Mouse (Mus musculus): ENCODE data around the gene Zfp558.
"Not testable (repeated sequence)": the region's sequence is repeated elsewhere in the genome, so short reads cannot be mapped to it uniquely, and the experiment has no call there.

Gene Zfp558

DNA sequence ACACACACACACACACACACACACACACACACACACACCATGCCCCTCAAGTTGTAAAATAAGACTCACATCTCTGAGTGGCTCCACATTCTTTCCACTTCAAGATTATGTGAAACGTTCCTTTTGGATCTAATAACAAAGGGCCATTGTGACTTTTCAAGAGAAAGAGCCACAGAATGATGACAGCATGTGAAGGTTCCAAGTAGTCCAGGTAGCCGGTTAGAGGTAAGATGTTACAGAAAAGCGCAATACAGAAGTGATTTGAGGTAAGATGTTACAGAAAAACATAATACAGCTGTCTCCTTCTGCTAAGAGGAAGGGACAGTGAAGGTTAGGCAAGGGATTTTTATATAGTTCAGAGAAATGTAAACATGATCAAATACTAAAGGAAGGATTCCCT, at the start of gene Zfp558, which contains the start of gene Mbd3l1:
Gene Zfp558, minus strand, starts transcription at position 101 of the 400 bp plus-strand sequence.
Gene Mbd3l1, plus strand, starts transcription at position 192 of the 400 bp plus-strand sequence.
- DNase-seq (ENCODE audit: low spot score in 2 of 2) = no peak

DNA sequence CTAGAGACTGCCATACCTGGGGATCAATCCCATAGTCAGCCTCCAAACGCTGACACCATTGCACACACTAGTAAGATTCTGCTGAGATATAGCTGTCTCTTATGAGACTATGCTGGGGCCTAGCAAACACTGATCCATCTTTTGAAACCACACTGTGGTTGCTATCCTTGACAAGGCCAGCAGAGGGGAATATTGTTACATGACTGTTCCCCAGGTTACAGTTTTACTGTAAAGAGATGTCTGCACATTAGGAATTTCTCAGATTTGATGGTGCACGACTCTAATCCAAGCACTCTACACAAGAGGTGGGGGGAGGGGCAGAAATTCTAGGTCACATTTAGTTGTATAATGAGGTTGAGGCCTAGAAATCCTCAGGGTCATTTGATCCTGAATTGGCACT, 30.0 kb upstream of the Zfp558 start:
- peak in 1 of 2 experiments; percentile 6 for DNase-seq (ENCODE audit: low spot score in 2 of 2)

DNA sequence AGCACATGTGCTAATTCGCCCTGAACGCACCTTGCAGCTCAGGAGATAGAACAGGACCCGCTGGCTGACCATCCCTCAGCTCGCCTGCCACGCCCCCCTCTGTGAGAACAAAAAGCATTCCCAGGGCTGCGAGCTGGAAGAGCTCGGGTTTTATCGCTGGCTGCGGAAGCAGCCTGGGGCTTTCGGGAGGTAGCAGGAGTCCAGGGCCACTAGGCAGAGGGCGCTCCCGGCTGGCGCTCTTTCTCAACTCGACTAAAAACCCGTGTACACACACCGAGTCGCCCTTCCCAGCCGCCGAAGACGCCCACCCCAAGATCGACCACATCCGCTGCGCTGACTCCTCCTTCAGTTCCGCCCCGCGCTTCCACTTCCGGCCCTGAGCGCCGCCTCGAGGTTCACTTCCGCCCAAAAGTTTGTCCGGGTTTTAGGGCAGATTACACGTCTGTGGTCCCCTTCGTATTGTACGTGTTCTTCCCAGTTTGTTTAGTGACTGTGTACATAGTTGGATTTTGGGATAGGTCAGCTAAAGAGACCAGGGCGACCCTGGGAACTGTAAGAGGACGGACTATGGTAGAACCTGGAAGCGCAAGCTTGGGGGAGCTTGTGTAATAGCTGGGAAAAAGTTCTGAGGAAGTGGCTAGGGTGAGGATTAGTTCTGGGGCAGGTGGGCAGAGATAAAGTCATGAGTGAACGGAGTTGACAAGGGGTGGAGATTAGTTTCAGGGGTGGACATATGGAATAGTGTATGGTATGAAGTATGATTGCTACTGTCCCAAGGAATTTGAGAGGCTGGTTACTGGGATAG, 4.5 kb downstream of the Zfp558 start:
- DNase-seq (ENCODE audit: low spot score in 2 of 2) = peak; percentile 32 to 68

DNA sequence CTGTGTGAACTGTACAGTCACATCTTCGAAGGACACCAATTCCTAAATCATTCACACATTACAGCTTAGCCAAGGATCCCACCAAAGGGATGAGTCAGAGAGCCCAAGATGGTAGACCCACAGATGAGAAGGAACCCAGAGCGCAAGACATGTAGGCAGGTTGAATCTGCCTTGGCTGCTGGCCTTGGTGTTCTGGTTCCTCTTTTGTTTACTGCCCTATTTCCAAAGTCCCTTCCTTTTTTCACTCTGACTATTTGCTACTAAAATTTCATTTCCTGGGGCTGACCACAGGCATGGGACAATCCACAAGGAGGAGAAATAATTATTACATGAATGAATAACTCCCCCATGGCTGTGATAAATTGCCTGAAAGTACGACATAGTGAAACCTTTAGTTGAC, 10.1 kb downstream of the Zfp558 start:
- DNase-seq (ENCODE audit: low spot score in 2 of 2) = no peak

DNA sequence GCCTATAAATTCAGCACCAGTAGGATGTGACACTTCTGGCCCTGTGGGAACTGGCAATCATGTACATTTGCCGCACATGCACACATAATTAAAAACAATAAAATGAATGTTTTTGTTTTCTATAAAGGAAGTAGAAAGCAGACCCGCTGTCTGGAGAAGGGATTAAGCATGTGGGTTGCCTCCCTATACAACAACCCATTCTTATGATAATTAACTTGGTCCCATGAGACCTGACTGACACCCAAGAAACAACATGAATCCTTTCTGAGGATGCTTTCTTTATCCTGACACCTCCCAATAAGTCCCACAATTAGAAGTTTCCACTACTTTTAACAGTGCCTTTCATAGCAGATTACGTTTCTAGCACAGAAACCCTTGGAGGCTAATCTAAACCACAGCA, 10.7 kb downstream of the Zfp558 start:
- DNase-seq (ENCODE audit: low spot score in 2 of 2) = no peak

DNA sequence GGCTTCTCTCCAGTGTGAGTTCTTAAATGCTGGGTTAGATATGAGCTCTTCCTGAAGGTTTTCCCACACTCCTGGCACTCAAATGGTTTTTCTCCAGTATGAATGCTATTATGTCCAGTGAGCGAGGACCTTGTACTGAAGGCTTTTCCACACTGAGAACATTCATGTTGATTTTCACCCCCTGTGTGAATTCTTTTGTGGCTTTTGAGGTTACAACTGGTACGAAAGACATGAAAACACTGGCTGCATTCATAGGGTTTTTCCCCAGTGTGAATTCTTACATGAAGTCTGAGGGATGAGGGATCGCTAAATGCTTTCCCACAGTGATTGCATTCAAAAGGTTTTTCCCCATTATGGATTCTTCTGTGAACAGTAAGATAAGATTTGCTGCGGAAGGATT, 21.5 kb downstream of the Zfp558 start:
- DNase-seq (ENCODE audit: low spot score in 2 of 2) = no peak

DNA sequence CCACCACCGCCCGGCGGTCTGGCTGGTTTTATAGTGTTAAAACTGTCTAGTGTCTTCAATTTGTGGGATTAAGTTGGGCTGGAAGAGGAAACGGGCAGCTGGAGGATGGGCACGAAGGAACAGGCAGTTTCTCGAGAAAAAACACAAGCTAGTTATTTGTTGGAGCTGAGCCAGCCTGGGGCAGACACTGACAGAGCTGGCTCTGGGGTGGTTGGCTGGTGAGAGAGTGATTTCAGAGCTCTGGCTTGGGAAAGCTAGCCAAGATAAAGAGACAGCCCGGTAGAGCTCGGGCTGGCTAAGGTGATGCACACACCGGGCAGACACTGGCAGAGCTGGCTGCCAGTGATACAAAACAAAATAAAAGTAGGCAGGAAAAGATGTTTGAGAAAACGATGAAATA, 46.4 kb downstream of the Zfp558 start:
- no peak for DNase-seq (ENCODE audit: low spot score in 2 of 2)

DNA sequence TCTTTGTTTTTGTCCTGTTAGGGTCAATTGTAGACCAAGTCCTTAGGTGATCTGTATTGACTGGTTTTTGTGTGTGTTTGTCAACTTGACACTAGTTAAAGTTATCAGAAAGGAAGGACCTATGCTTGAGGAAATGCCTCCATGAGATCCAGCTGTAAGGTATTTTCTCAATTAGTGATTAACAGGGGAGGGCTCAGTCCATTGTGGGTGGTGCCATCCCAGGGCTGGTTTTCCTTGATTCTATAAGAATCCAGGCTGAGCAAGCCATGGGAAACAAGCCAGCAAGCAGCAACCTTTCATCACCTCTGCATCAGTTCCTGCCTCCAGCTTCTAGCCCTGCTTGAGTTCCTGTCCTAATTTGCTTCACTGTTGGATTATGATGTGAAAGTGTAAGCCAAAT, 47.7 kb downstream of the Zfp558 start, which contains the start of gene Mbd3l2:
Gene Mbd3l2, plus strand, starts transcription at position 301 of the 400 bp plus-strand sequence.
- no peak for DNase-seq (ENCODE audit: low spot score in 2 of 2)

DNA sequence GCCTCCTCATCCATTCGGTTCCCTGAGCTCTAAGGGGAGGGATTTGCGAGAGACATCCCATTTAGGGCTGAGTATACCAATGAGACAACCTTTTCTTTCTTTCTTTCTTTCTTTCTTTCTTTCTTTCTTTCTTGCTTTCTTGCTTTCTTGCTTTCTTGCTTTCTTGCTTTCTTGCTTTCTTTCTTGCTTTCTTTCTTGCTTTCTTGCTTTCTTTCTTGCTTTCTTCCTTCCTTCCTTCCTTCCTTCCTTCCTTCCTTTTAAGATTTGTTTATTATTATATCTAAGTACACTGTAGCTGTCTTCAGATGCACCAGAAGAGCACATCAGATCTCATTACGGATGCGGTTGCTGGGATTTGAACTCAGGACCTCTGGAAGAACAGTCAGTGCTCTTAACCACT, 65.7 kb downstream of the Zfp558 start:
- DNase-seq (ENCODE audit: low spot score in 2 of 2) = not testable (repeated sequence)

All from frontal cortex, postnatal 10 days (tissue).